Mouse (Mus musculus) ES-Bruce4 (cell line): ENCODE results near the gene Antxr2. TPM values are rescaled to one million over a fixed set of nuclear protein-coding genes. Genes with fewer than 3 reads are reported as not detected.

ENCODE experiments used
- H3K27ac ChIP-seq: 2 replicates; pipeline ENCODE4 v1.5.1; 2012; ENCODE audit warnings: low read length, inconsistent platforms; ENCODE audit not compliant: insufficient read depth
- H3K27me3 ChIP-seq: 2 replicates; pipeline ENCODE4 v1.6.1; 2012; ENCODE audit warnings: mild to moderate bottlenecking, low read length, inconsistent platforms; ENCODE audit not compliant: control insufficient read depth, poor library complexity, insufficient read depth, severe bottlenecking
- H3K36me3 ChIP-seq: 2 replicates; pipeline ENCODE4 v1.6.1; 2012; ENCODE audit warnings: inconsistent platforms, mild to moderate bottlenecking, low read length, moderate library complexity; ENCODE audit not compliant: control insufficient read depth, poor library complexity, insufficient read depth, severe bottlenecking
- H3K4me1 ChIP-seq: one replicate; pipeline ENCODE4 v1.8.1; 2011; ENCODE audit warnings: low read length; ENCODE audit not compliant: control insufficient read depth, insufficient read depth
- H3K4me3 ChIP-seq: 2 replicates; pipeline ENCODE4 v1.5.1; 2011; ENCODE audit warnings: low read depth, mild to moderate bottlenecking, low read length
- H3K9ac ChIP-seq: 2 replicates; pipeline ENCODE4 v1.6.1; 2012; ENCODE audit warnings: low read depth, mild to moderate bottlenecking, inconsistent platforms; ENCODE audit not compliant: poor library complexity, severe bottlenecking
- H3K9me3 ChIP-seq: replicated peaks from 2 replicates; pipeline ENCODE4 v1.6.1; 2012; ENCODE audit warnings: mild to moderate bottlenecking, low read length, inconsistent platforms; ENCODE audit not compliant: control insufficient read depth, poor library complexity, insufficient read depth, severe bottlenecking
- CTCF ChIP-seq: IDR thresholded peaks from one replicate; pipeline ENCODE4 v1.8.1; 2011; ENCODE audit warnings: low read depth, low read length
- EP300 ChIP-seq: IDR thresholded peaks from 2 replicates; pipeline ENCODE4 v1.6.1; 2011; ENCODE audit warnings: low read depth, low read length; ENCODE audit not compliant: insufficient read depth
- POLR2A ChIP-seq: IDR thresholded peaks from one replicate; pipeline ENCODE4 v1.8.1; 2011; ENCODE audit warnings: low read length; ENCODE audit not compliant: insufficient read depth
- polyA plus RNA-seq: library from polyadenylated mRNA; stranded (reverse); fragments of >200 nt; gene quantifications from 2 replicates; pipeline ENCODE4 v1.2.4, GENCODE M21; 2011; ENCODE audit warnings: low read depth; ENCODE audit not compliant: missing spikeins, insufficient read depth, insufficient read length

Antxr2 gene
- polyA plus RNA-seq, 1 experiment = 1.3 TPM

DNA sequence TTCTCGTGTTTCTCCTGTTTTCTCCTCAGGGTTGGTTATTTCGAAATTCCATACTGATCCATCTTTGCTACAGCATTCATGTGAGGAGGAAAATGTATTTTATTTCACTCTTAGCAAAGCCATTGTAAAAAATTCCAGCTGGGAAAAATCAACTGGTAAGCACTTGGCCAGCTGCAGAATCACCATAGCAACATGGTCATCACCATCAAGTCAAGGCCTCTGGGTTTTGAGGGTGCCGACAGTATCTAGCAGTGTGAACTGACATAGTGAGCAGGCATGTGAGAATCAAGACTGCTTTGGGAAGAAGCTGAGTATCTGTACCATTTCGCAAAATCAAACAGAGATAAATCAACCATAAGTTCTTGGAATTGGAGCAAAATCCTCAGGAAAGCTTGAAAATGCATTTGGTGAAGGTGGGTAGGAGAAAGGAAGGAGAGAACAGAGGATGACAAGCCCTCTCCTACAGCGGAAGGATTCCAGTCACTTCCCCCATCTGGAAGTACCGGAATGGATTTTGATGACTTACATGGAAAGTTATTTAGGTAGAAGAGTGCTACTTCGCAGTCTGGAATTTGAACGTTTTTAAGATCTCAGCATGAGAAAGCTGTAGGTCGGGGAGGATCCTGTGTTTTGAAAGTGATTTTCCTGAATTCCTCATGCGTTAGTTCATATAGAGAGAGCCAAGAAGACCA, 183.5 kb downstream of the Antxr2 start:
- Histone ChIP-seq H3K4me3 (no peak overlapping the region), H3K9me3 (no peaks in the 10 kb centered on the region), H3K27me3 (no peaks in the 10 kb centered on the region), H3K36me3 (no peaks in the 10 kb centered on the region), H3K4me1 (no peaks in the 10 kb centered on the region), H3K9ac (no peak overlapping the region), H3K27ac (no peak overlapping the region)
- TF ChIP-seq POLR2A (no peak), EP300 (no peak), CTCF (no peak)

DNA sequence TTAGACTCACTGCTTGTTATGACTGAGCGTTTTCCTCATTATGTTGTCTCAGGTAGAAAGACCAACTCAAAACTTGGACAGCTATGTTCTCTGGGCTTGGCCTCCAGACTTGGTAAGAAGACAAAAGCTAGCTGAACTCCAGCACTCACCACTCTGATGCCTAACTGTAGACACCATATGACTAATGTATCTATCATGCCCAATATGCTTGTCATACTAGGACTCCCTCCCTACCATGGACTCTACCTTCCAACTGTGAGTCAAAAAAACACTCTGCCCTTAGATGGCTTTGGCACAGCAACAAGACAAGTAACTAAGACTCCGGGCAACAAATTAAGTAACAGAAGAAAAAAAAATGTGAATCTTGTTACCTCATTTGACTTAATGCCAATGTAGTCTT, 184.3 kb downstream of the Antxr2 start:
- Histone ChIP-seq H3K27ac (no peak overlapping the region), H3K9ac (no peak overlapping the region), H3K4me3 (no peak overlapping the region), H3K9me3 (no peaks in the 10 kb centered on the region), H3K36me3 (no peaks in the 10 kb centered on the region), H3K27me3 (no peaks in the 10 kb centered on the region), H3K4me1 (no peaks in the 10 kb centered on the region)
- TF ChIP-seq POLR2A (no peak), EP300 (no peak), CTCF (no peak)

- no peak overlapping the region for H3K9ac ChIP-seq
- no peaks in the 10 kb centered on the region for H3K27me3 ChIP-seq
- H3K27ac ChIP-seq = no peak overlapping the region
- no peaks in the 10 kb centered on the region for H3K36me3 ChIP-seq
- no peaks in the 10 kb centered on the region for H3K4me1 ChIP-seq
- no peak overlapping the region for H3K4me3 ChIP-seq
- H3K9me3 ChIP-seq = no peaks in the 10 kb centered on the region
- TF ChIP-seq CTCF = no peak
- no peak for TF ChIP-seq EP300
- no peak for TF ChIP-seq POLR2A
These were observed 188.8 kb downstream of the Antxr2 start for GRCm38 (mm10) chr5:97842016-97842415.

GRCm38 (mm10) chr5:97839924-97840279, 190.9 kb downstream of the Antxr2 start:
- TF ChIP-seq CTCF (no peak), EP300 (no peak), POLR2A (no peak)
- Histone ChIP-seq H3K27me3 (no peaks in the 10 kb centered on the region), H3K27ac (no peak overlapping the region), H3K4me1 (no peaks in the 10 kb centered on the region), H3K9ac (no peak overlapping the region), H3K9me3 (no peaks in the 10 kb centered on the region), H3K4me3 (no peak overlapping the region), H3K36me3 (no peaks in the 10 kb centered on the region)

DNA sequence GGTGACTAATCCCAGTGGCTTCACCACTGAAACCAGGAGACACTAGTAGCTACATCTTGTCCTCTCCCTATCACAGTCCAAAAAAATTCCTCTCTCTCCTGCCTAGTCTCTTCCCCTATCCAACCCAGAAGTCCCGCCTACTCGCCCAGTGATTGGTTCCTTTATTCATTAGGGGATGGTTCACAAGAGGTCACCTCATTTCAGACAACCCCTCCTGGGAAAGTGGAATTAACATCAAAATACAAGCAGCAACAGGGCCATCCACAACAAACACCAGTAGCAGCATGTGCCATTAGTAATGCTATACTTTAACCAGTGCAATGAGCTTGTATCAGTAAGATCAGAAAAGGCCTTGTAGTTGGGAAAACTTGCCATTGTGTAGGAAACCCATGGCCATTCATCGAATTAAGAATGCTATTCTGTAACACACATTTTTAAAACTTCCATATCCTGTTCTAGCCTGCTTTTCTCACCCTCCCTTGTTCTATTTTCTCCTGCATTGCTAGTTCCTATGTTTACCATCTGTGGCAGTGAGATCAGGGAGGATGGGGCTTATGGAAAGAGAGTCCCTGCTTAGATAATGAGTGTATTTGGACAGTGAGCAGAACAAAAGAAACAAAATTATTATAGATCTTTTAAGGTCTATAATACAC, 191.4 kb downstream of the Antxr2 start:
- Histone ChIP-seq H3K36me3 (no peaks in the 10 kb centered on the region), H3K9me3 (no peaks in the 10 kb centered on the region), H3K4me3 (no peak overlapping the region), H3K4me1 (no peaks in the 10 kb centered on the region), H3K27me3 (no peaks in the 10 kb centered on the region), H3K9ac (no peak overlapping the region), H3K27ac (no peak overlapping the region)
- TF ChIP-seq EP300 = no peak

- H3K9me3 ChIP-seq = no peaks in the 10 kb centered on the region
- TF ChIP-seq POLR2A = no peak
- TF ChIP-seq EP300 = no peak
- TF ChIP-seq CTCF = no peak
- H3K36me3 ChIP-seq = no peaks in the 10 kb centered on the region
- H3K27ac ChIP-seq = no peak overlapping the region
- H3K27me3 ChIP-seq = no peaks in the 10 kb centered on the region
- no peaks in the 10 kb centered on the region for H3K4me1 ChIP-seq
- H3K9ac ChIP-seq = no peak overlapping the region
- H3K4me3 ChIP-seq = no peak overlapping the region
These were observed 193.5 kb downstream of the Antxr2 start for GRCm38 (mm10) chr5:97837333-97837732.
